In the genomic region with DNA sequence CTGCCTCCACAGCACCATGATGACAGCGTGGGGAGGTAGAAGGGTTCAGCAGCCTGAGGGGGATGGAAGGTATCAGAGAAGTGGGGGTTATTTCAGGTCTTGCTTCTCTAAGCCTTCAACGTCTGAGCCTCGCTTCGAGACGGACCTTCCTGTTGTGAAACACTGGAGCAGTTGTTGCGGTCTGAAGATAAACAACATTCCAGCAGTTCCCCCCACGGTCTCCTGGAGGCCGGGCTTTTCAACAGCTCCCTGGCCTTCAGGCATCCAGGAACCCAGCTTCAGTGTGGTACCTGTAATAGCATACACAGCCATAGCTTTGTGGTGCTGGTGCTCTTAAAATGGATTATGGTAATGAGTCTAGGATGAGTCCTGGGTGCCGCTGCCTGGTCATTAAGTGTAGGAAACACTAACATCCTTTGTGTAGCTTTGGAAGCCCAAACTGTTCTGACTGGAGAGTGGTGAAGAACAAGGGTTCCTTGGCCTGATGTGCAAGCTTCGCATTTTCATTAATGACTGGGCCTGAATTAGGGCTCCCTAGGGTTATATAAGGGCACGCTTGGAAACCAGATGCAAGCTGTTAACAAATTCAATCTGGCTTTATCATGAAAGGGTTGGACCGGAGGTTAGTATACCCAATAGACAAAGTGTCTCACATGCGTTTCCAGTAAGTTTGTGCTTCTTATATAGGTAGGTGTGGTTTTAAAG, we compare ENCODE assay signal across 8 mouse cellular contexts.
DNase-seq lines count a peak whose midpoint lies in the region; ATAC-seq lines count a peak whose summit lies in the region.

No protein-coding gene starts in this region.

- no peaks in the 10 kb centered on the region for H3K27me3 ChIP-seq in forebrain, embryonic 15.5 days

- no peak overlapping the region for H3K4me2 ChIP-seq in forebrain, embryonic 15.5 days (replicated peaks)

- peak; percentile 87 for ATAC-seq in megakaryocyte progenitor cell, adult 5-6 weeks (replicated peaks; ENCODE audit: poor library complexity)
- no peak for ATAC-seq in activated CD4-positive, CD25-positive, alpha-beta regulatory T cell, adult 4 months
- ATAC-seq in forebrain, embryonic 15.5 days (replicated peaks) = no peak

- H3K9me3 ChIP-seq in forebrain, embryonic 15.5 days = no peaks in the 10 kb centered on the region

- H3K4me3 ChIP-seq in forebrain, embryonic 15.5 days = no peak overlapping the region

- H3K4me1 ChIP-seq in forebrain, embryonic 15.5 days = no peaks in the 10 kb centered on the region

- DNase-seq in cerebellum, adult 9-11 months = peak; percentile 20
- no peak for DNase-seq in cerebellum, adult 18-20 months
- peak; percentile 21 for DNase-seq in 3134 (ENCODE audit: extremely low read depth, insufficient read length, low spot score)
- DNase-seq in heart, adult 18-20 months = peak; percentile 35 to 52
- DNase-seq in layer of hippocampus, postnatal 10 days (ENCODE audit: low spot score in 2 of 2) = peak; percentile 23 to 32

- H3K9ac ChIP-seq in forebrain, embryonic 15.5 days (replicated peaks) = no peak overlapping the region

- WGBS in forebrain, embryonic 15.5 days = 55% methylated on average over 13 of the region's 13 CpGs

- H3K27ac ChIP-seq in forebrain, embryonic 15.5 days (replicated peaks) = no peak overlapping the region

- H3K36me3 ChIP-seq in forebrain, embryonic 15.5 days = no peaks in the 10 kb centered on the region

Comparison
In these comparisons a context has a peak if more than half of its experiments do, and no peak if none do; other contexts are left out.
1. DNase-seq: peak in cerebellum, adult 9-11 months (single experiment), 3134 (single experiment), heart, adult 18-20 months (2 of 2) and layer of hippocampus, postnatal 10 days (2 of 2); none in cerebellum, adult 18-20 months (0 of 2).